Mouse (Mus musculus) G1E (cell line): ENCODE data around the gene Gm11011.

Source experiments
- CTCF ChIP-seq: IDR thresholded peaks from 2 replicates; pipeline ENCODE4 v1.5.1; 2012; ENCODE audit warnings: low read depth, low read length, inconsistent platforms, mixed read lengths
- GATA1 ChIP-seq: IDR thresholded peaks from 2 replicates; pipeline ENCODE4 v1.6.1; 2012; ENCODE audit warnings: borderline replicate concordance, low read length, inconsistent platforms, mixed read lengths
- POLR2AphosphoS5 ChIP-seq: IDR thresholded peaks from 2 replicates; pipeline ENCODE4 v1.6.1; 2012; ENCODE audit warnings: low read depth, low read length, inconsistent platforms; ENCODE audit not compliant: insufficient replicate concordance
- TAL1 ChIP-seq: conservative IDR thresholded peaks from 2 replicates; pipeline ENCODE4 v1.6.1; 2012; ENCODE audit warnings: low read depth, low read length, inconsistent platforms, mixed read lengths

GRCm38 (mm10) chr2:169583476-169583875, 4.1 kb downstream of the Gm11011 start:
- TF ChIP-seq CTCF, result no peak
- no peak for TF ChIP-seq GATA1
- TF ChIP-seq TAL1, result no peak
- TF ChIP-seq POLR2AphosphoS5, result no peak
